Mouse (Mus musculus) spleen, postnatal 4 days (tissue): ENCODE measurements around the gene Hist1h2ak.

Experiments used
- DNase-seq, 2 experiments: peaks; one replicate each; pipeline ENCODE4 v3.0.0; 2022; ENCODE audit warnings: low spot score in 2 of 2

Gene Hist1h2ak

GRCm38 (mm10) chr13:21721107-21721756 is 32.4 kb downstream of the Hist1h2ak start:
- DNase-seq: peak in 1 of 2 experiments; percentile 25

DNA sequence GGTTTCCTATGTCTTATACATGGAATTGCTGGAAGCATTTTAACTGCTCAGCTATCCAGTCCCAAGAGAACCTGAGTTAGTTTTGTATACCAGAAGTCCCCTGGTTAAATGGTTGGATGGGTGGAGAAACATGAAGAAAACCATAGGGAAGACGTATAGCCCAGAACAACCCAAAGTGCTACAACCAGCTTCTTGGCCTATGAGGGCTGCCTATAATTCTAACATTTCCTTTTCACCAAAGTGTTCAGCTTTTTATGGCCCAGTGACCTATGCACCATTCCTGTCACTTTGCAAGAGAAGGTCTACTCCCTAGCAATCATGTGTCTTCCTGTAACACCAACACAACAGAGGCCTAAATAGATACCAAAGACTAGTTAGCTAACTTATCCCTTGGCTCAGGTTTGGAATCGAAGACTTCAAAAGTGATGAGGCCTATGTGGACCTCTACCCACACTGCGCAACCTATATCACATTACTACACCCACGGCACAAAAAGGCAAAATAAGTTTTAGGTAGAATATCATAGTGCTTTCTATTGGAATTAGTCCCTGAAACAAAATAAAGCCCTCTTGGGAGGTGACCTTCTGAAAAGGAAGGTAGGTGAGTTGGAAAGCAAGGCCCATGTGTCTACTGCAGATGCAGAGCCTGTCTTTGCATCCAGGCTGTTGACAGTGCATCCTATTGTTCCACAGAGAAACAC is 35.1 kb downstream of the Hist1h2ak start:
- DNase-seq: peak in 1 of 2 experiments; percentile 18

DNA sequence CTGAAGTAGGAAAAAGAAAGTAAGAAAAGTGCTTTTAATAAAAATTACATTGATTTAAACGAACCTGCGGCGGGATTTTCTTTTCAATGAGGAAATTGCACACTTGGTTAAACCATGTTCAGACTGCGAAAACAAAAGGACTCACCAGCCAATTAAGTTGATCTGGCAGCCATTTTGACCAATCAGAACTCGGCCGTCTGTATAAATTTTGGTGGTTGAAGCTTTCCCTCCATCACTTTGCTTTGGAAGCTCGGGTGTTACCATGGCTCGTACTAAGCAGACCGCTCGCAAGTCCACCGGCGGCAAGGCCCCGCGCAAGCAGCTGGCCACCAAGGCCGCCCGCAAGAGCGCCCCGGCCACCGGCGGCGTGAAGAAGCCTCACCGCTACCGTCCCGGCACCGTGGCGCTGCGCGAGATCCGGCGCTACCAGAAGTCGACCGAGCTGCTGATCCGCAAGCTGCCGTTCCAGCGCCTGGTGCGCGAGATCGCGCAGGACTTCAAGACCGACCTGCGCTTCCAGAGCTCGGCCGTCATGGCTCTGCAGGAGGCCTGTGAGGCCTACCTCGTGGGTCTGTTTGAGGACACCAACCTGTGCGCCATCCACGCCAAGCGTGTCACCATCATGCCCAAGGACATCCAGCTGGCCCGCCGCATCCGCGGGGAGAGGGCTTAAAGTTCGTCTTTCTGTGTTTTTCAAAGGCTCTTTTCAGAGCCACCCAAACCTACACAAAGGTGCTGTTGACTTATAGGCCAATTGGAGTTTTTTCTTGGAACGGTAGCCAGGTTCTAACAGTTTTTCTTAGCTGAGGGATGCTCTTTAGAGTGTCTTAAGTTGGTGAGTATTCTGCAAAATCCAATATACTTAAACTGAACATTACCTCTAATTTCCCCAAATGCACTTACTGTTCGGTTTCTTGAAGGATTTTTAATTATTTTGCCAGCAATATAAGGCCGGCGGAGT is 36.0 kb downstream of the Hist1h2ak start, which contains the start of gene Hist1h3h:
Hist1h3h (plus strand) TSS at position 263 of the 961 bp plus-strand sequence.
- peak; percentile 90 to 94 for DNase-seq

DNA sequence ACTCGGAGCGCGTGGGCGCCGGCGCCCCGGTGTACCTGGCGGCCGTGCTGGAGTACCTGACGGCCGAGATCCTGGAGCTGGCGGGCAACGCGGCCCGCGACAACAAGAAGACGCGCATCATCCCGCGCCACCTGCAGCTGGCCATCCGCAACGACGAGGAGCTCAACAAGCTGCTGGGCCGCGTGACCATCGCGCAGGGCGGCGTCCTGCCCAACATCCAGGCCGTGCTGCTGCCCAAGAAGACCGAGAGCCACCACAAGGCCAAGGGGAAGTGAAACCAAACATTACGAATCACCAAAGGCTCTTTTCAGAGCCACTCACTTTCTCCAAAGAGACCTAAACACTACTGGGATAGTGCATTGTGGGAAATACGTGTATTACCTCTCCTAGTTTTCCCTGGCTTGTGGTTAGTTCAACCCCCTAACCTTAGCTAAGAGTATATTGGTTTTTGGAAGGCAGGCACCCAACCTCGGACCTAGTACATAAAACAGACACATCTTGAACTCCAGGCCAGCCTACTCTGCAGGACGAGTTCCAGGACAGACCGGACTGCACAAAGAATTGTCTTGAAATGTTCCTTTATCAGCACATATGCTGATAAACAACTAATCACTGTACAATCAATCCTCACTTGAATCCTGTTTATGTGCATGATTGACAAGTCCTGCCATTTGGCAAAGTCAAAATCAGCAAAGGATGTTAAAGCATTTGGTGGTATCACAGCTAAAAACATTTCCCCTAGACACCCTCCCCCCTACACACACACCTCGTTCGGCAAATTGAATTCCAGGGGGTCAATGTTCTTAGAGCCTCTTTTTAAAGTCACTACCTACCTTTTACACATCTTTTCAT is 36.9 kb downstream of the Hist1h2ak start:
- DNase-seq: peak; percentile 42 to 74

- DNase-seq: peak; percentile 87 to 92
Measured at GRCm38 (mm10) chr13:21715864-21716539, 37.6 kb downstream of the Hist1h2ak start, which contains the start of the genes Hist1h2bl and Hist1h2ai. TSS of gene Hist1h2bl (minus strand) at chr13:21716143. TSS of gene Hist1h2ai (plus strand) at chr13:21716422.

- peak; percentile 39 to 73 for DNase-seq
Measured at GRCm38 (mm10) chr13:21715131-21715863, 38.3 kb downstream of the Hist1h2ak start.

GRCm38 (mm10) chr13:21714725-21715124 is 38.9 kb downstream of the Hist1h2ak start:
- DNase-seq: peak; percentile 72 to 82

- no peak for DNase-seq
Measured at GRCm38 (mm10) chr13:21711698-21712097, 41.9 kb downstream of the Hist1h2ak start.

DNA sequence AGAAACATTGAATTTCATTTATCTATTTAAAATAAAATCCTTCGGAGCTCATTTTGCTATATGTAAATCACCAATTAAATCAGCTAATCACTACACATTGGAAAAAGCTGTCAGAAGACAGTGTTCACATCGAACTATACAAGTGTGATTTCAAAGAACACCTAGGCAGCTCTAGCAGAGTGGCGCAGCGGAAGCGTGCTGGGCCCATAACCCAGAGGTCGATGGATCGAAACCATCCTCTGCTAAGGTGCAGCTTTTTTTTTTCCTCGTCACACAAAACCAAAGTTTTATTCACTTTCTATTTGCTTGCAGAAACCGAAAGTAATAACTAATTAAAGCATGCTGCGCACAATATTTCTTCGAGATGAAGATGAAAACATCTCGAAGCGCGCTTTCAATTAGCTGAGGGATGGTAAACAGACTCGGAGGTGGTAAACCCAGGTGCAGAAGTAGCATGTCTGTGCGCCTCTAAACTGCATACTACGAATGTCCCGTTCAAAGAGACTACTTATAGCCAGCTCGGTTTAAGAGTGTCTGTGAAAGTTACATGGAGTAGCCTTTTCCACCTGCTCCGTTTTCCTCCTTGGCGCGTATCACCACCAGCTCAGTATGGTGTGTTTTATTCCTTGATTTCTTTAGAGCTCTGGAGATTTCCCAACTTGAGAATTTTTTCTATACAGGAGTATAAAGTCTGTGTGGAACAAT is 42.7 kb downstream of the Hist1h2ak start:
- DNase-seq: peak; percentile 81 to 91

GRCm38 (mm10) chr13:21710031-21710711 is 43.5 kb downstream of the Hist1h2ak start:
- DNase-seq: peak; percentile 89 to 95

GRCm38 (mm10) chr13:21706669-21707068 is 47.0 kb downstream of the Hist1h2ak start:
- no peak for DNase-seq
